Mouse (Mus musculus) liver, postnatal 0 days (tissue): ENCODE data around the gene Map4k4. TPM values are rescaled to one million over a fixed set of nuclear protein-coding genes. Genes with fewer than 3 reads are reported as not detected.

Experiments
- ATAC-seq: fragments of 200-750 bp; cut with Nextera tagmentation; 2 replicates; pipeline ENCODE4 v1.8.0; 2017; ENCODE audit warnings: mild to moderate bottlenecking, moderate library complexity
- DNase-seq: peaks from one replicate; pipeline ENCODE4 v3.0.0-alpha.2; 2016
- H3K27ac ChIP-seq: fragments of 300-500 bp; sonication (generic); 2 replicates; pipeline ENCODE4 v1.5.1; 2014; ENCODE audit warnings: antibody characterized with exemption, moderate library complexity, mild to moderate bottlenecking, low read depth
- H3K27me3 ChIP-seq: fragments of 300-500 bp; sonication (generic); 2 replicates; pipeline ENCODE4 v1.6.1; 2014; ENCODE audit warnings: low read length, control low read depth, mixed read lengths; ENCODE audit not compliant: insufficient read depth
- H3K36me3 ChIP-seq: fragments of 300-500 bp; sonication (generic); replicated peaks from 2 replicates; pipeline ENCODE4 v1.6.1; 2014; ENCODE audit warnings: mild to moderate bottlenecking, control low read depth, low read length, moderate library complexity, mixed read lengths; ENCODE audit not compliant: insufficient read depth
- H3K4me1 ChIP-seq: fragments of 300-500 bp; sonication (generic); 2 replicates; pipeline ENCODE4 v1.6.1; 2014; ENCODE audit warnings: antibody characterized with exemption, mild to moderate bottlenecking, control low read depth; ENCODE audit not compliant: insufficient read depth
- H3K4me2 ChIP-seq: fragments of 300-500 bp; sonication (generic); 2 replicates; pipeline ENCODE4 v1.6.1; 2014; ENCODE audit warnings: low read depth, mild to moderate bottlenecking, low read length, moderate library complexity, mixed read lengths
- H3K4me3 ChIP-seq: fragments of 300-500 bp; sonication (generic); 2 replicates; pipeline ENCODE4 v1.5.1; 2014; ENCODE audit warnings: low read depth, low read length
- H3K9ac ChIP-seq: fragments of 300-500 bp; sonication (generic); replicated peaks from 2 replicates; pipeline ENCODE4 v1.6.1; 2014; ENCODE audit warnings: mild to moderate bottlenecking, moderate library complexity
- H3K9me3 ChIP-seq: fragments of 300-500 bp; sonication (generic); 2 replicates; pipeline ENCODE4 v1.6.1; 2016; ENCODE audit warnings: mild to moderate bottlenecking, control low read depth, low read length, mixed read lengths
- CTCF ChIP-seq: sonication (generic); IDR thresholded peaks from 2 replicates; pipeline ENCODE4 v1.5.1; 2016; ENCODE audit warnings: antibody characterized with exemption, low read depth
- EP300 ChIP-seq: IDR thresholded peaks from 2 replicates; pipeline ENCODE4 v1.6.1; 2016; ENCODE audit warnings: antibody characterized with exemption, low read depth, mild to moderate bottlenecking
- WGBS: fragments of 180-500 bp; shearing (Covaris S2); extraction: QIAGEN DNeasy Blood & Tissue Kit; methylation state at CpG from one replicate; pipeline ENCODE4 v1.1.7; 2014; ENCODE audit not compliant: insufficient replicate concordance; 5-methylcytosine and 5-hydroxymethylcytosine counted together
- polyA plus RNA-seq: library from polyadenylated mRNA; unstranded; fragments of >200 nt; fragmentation: Nextera tagmentation; extraction: Ambion mirVana; gene quantifications from 2 replicates; pipeline ENCODE4 v1.2.1, GENCODE M21; 2015

Gene Map4k4
- polyA plus RNA-seq, 1 experiment from 2014 or later: 4.2 TPM

GRCm38 (mm10) chr1:39980314-39981290 is 79.9 kb downstream of the Map4k4 start:
- 82% methylated on average over 15 of the region's 15 CpGs for WGBS
- TF ChIP-seq CTCF (no peak), EP300 (no peak)
- Histone ChIP-seq H3K27me3 (no peaks in the 10 kb centered on the region), H3K9ac (no peak overlapping the region), H3K4me2 (no peak overlapping the region), H3K36me3 (peaks cover 39% of the 10 kb centered on the region), H3K9me3 (no peaks in the 10 kb centered on the region), H3K4me1 (no peaks in the 10 kb centered on the region), H3K4me3 (no peak overlapping the region), H3K27ac (no peak overlapping the region)
- DNase-seq (no peak), ATAC-seq (no peak)

- WGBS: 78% methylated on average over 3 of the region's 3 CpGs
- no peak overlapping the region for H3K27ac ChIP-seq
- no peak for ATAC-seq
- H3K27me3 ChIP-seq: no peaks in the 10 kb centered on the region
- peaks cover 33% of the 10 kb centered on the region for H3K36me3 ChIP-seq
- no peak overlapping the region for H3K9ac ChIP-seq
- H3K4me3 ChIP-seq: no peak overlapping the region
- DNase-seq: no peak
- TF ChIP-seq CTCF (no peak), EP300 (no peak)
- no peaks in the 10 kb centered on the region for H3K9me3 ChIP-seq
- no peaks in the 10 kb centered on the region for H3K4me1 ChIP-seq
- H3K4me2 ChIP-seq: no peak overlapping the region
Measured at GRCm38 (mm10) chr1:39981970-39982369, 81.3 kb downstream of the Map4k4 start.

- no peak overlapping the region for H3K9ac ChIP-seq
- H3K27ac ChIP-seq: no peak overlapping the region
- H3K27me3 ChIP-seq: no peaks in the 10 kb centered on the region
- TF ChIP-seq CTCF (no peak), EP300 (no peak)
- DNase-seq (no peak), ATAC-seq (no peak)
- peaks cover 32% of the 10 kb centered on the region for H3K36me3 ChIP-seq
- H3K4me2 ChIP-seq: no peak overlapping the region
- WGBS: 66% methylated on average over 13 of the region's 13 CpGs
- H3K4me3 ChIP-seq: no peak overlapping the region
- no peaks in the 10 kb centered on the region for H3K4me1 ChIP-seq
- no peaks in the 10 kb centered on the region for H3K9me3 ChIP-seq
Measured at GRCm38 (mm10) chr1:39982727-39983487, 82.2 kb downstream of the Map4k4 start.

GRCm38 (mm10) chr1:39984331-39984730 is 83.6 kb downstream of the Map4k4 start:
- ATAC-seq: no peak
- Histone ChIP-seq H3K4me3 (no peak overlapping the region), H3K27me3 (no peaks in the 10 kb centered on the region), H3K27ac (no peak overlapping the region), H3K9me3 (no peaks in the 10 kb centered on the region), H3K9ac (no peak overlapping the region), H3K4me2 (no peak overlapping the region), H3K36me3 (peaks cover 41% of the 10 kb centered on the region), H3K4me1 (no peaks in the 10 kb centered on the region)
- 80% methylated on average over 9 of the region's 9 CpGs for WGBS
- no peak for DNase-seq
- no peak for TF ChIP-seq EP300
- TF ChIP-seq CTCF: no peak

GRCm38 (mm10) chr1:39986820-39987219 is 86.1 kb downstream of the Map4k4 start:
- Histone ChIP-seq H3K36me3 (peaks cover 42% of the 10 kb centered on the region), H3K27me3 (no peaks in the 10 kb centered on the region), H3K9ac (no peak overlapping the region), H3K4me1 (no peaks in the 10 kb centered on the region), H3K27ac (no peak overlapping the region), H3K9me3 (no peaks in the 10 kb centered on the region), H3K4me2 (no peak overlapping the region), H3K4me3 (no peak overlapping the region)
- TF ChIP-seq EP300 (no peak), CTCF (no peak)
- WGBS: 62% methylated on average over 9 of the region's 9 CpGs
- DNase-seq (no peak), ATAC-seq (no peak)

- ATAC-seq: no peak
- peaks cover 47% of the 10 kb centered on the region for H3K36me3 ChIP-seq
- H3K4me3 ChIP-seq: no peak overlapping the region
- H3K9ac ChIP-seq: no peak overlapping the region
- H3K4me2 ChIP-seq: no peak overlapping the region
- H3K27me3 ChIP-seq: no peaks in the 10 kb centered on the region
- 77% methylated on average over 12 of the region's 12 CpGs for WGBS
- H3K4me1 ChIP-seq: no peaks in the 10 kb centered on the region
- H3K9me3 ChIP-seq: no peaks in the 10 kb centered on the region
- no peak for DNase-seq
- TF ChIP-seq EP300 (no peak), CTCF (no peak)
- no peak overlapping the region for H3K27ac ChIP-seq
Measured at GRCm38 (mm10) chr1:39988841-39989240, 88.1 kb downstream of the Map4k4 start.
